Mouse (Mus musculus) cerebellum, adult 11 months (tissue): ENCODE measurements around the gene Tmem207.
"Not testable (repeated sequence)": the region's sequence is repeated elsewhere in the genome, so short reads cannot be mapped to it uniquely, and the experiment has no call there.

Experiments
- DNase-seq: peaks from one replicate; pipeline ENCODE4 v3.0.0; 2022

Gene Tmem207

GRCm38 (mm10) chr16:26526669-26527068 is at the start of gene Tmem207:
Gene Tmem207 (minus strand): TSS chr16:26526769.
- no peak for DNase-seq

GRCm38 (mm10) chr16:26574173-26574572 is 47.6 kb upstream of the Tmem207 start:
- DNase-seq: no peak

- no peak for DNase-seq
Measured at GRCm38 (mm10) chr16:26571836-26572235, 45.3 kb upstream of the Tmem207 start.

- no peak for DNase-seq
Measured at GRCm38 (mm10) chr16:26569387-26569978, 42.9 kb upstream of the Tmem207 start.

- no peak for DNase-seq
Measured at GRCm38 (mm10) chr16:26562771-26563170, 36.2 kb upstream of the Tmem207 start.

DNA sequence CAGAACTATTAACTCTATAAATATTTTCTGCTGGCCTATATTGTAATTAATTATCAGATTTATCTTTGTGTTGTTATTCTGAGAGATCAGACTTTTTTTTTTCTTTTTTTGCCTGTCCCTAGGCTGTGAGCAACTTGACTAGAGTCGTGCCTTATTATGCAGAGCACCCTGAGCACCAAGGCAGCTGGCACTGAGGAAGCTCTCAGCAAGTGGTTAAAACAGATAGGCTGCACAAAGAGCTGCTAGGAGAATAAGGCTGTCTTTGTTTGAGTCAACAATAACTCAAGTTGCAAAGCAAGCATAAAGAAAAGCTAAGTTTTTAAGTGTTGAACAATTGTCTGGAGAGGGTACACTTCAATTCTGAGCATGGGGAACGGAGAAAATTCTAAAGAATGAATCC is 35.2 kb upstream of the Tmem207 start:
- no peak for DNase-seq

GRCm38 (mm10) chr16:26558797-26559196 is 32.2 kb upstream of the Tmem207 start:
- DNase-seq: no peak

DNA sequence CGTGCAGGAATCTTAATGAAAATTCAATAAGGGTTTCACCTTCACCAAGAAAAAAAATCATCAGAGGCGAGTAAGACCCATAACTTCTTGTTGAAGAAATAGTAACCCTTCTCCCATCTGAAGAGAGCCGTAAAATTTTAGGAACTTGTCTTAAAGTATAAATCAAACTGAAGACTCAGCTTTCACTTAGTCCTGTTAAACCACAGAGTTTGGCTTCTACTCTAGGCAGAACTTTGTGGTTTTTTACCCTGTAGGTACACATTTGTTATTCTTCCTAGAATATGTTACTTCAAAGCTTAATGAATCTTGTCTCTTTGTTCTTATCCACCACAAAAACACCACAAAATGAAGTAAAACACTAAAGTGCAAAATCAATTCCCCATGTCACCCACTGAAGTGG is 25.7 kb upstream of the Tmem207 start:
- DNase-seq: no peak

DNA sequence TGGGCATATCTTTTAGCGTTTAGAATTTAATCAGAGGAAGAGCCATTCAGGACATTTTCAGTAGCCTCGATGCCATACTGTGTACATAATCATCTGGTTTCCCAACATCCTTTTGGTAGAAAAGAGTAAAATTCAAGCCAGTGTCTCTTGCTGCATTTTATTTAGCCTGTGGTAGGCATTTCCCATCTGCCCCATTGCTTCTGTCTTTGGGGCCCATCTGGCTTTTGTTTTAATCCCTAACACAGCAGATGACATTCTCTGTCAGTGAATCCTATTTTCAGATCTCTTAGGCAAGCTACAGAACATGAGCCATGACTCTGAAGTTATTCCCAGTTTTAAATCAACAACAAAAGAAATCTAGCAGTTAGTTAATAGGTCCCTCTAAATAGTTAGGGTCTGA is 22.7 kb upstream of the Tmem207 start:
- no peak for DNase-seq

GRCm38 (mm10) chr16:26546879-26547206 is 20.3 kb upstream of the Tmem207 start:
- no peak for DNase-seq

DNA sequence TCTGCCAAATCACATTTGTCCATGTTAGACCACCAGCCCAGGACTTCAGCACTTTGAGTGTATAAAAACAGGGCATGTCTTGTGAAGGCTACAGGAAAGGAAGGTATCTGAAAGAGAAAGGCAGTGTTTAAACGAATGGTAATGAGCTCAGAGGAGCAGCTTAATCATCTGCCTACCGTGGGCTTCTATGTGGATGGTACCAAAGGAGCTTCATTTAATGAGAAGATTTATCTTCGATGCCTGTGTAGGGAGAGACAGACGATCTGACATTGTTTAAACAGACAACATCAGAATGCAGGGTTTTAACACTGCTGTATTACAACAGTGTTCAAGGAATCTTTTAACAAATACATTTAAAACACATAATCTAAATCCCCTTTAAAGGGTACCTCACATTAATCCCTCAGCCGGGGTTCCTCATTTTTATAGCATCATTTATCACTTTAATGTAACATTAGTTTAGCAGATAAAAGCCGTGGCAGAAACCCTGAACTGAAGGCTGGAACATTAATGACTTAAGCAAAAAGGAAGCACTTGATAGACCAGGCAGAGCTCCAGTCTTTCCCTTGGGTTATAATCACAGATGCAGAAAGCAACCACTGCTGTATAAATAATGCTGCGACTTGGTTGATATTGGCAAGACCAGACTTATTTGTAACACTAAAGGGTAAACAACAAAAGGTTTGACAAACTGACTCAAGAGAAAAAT is 19.8 kb upstream of the Tmem207 start:
- DNase-seq: no peak

GRCm38 (mm10) chr16:26532287-26532686 is 5.7 kb upstream of the Tmem207 start:
- DNase-seq: no peak

DNA sequence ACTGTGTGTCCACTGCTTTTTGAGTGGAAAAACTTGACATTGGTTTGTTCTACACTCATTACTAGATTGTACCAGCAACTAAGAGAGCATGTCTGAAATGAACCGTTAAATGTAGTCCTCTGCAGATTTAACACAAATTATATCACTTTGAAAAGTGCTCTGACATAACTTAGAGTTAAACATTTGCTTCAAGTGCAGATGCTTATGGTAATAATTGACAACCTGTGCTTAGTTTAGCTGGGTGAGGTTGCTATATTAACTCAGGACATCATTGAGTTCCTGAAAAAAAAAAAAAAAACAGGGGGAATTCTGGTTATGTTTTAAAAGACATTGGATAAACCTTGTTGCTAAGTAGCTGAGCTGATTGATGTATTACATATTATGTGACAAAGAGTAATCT is 3.9 kb upstream of the Tmem207 start:
- no peak for DNase-seq

DNA sequence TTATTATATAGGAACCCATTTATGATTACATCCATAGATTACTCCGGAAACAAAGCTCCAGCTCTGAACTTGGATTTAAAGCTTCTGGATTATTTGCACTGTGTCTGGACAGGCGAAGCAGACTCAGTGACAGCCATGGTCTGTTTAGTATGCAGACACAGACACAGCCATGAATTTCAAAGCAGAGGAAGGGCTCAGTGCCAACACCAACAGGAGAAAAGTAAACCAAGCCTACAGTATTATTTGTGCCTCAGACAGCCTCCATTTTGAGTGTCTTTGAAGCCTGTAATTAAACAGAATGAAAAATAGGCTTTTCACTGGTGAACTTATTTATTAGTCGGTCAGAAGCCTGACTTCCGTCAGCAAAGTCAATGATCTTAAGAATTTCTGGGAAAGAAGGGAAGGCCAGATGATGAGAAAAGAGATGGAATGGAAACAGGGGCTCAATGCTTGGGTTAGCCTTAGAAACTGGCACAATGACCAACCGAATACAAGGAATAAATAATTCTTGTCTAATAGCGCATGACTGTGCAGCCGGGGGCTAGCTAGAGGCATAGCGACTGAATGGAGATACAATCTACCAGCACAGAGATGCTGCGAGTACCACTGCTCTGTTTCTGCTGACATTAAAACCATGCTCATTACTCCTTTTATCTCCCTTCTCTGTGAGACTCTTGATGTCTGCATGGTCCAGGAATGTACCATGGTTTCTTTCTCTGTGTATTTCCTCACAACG is 1.5 kb upstream of the Tmem207 start:
- DNase-seq: no peak

GRCm38 (mm10) chr16:26525832-26526231 is 737 bp downstream of the Tmem207 start:
- no peak for DNase-seq

- no peak for DNase-seq
Measured at GRCm38 (mm10) chr16:26519596-26519995, 7.0 kb downstream of the Tmem207 start.

DNA sequence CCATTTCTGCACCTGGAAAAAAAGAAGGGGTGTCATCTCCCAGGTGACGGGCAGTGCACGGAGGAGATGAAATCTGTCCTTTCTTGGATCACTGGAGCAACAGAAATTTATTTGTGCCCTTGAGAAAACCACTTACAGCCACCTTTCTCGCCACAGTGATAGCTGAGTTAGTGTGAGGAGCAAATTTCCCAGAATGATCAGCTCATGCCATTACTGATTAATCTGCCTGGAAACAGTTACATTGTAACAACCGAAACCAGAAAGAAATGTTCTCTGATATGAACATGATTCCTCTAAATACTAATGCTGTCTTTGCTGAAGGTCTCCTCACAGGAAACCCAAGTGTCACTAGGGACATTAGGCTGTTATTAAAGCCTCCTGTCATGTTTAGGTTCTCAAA is 21.6 kb downstream of the Tmem207 start:
- no peak for DNase-seq

GRCm38 (mm10) chr16:26500738-26501137 is 25.8 kb downstream of the Tmem207 start:
- no peak for DNase-seq

- not testable (repeated sequence) for DNase-seq
Measured at GRCm38 (mm10) chr16:26499705-26500104, 26.9 kb downstream of the Tmem207 start.

GRCm38 (mm10) chr16:26495721-26496120 is 30.8 kb downstream of the Tmem207 start:
- no peak for DNase-seq

DNA sequence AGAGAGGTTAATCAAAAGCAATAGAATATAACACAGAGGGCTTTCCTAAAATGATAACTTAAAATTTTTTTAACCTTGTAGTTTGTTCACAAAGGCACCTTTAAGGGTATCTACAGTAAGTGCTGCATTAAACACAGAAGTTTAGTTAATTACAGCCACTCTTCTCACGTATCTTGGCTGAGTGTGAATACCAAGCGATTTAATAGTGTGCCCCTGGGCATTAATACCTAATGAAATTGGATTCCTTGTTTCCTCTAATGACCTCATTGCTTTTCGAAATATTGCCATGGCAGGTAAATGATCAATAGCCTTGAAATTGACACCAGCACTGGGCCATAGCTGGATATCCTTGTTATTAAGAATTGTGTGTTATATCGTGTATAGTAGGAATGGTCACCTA is 55.3 kb downstream of the Tmem207 start:
- DNase-seq: no peak

- no peak for DNase-seq
Measured at GRCm38 (mm10) chr16:26466535-26466934, 60.0 kb downstream of the Tmem207 start.

GRCm38 (mm10) chr16:26462835-26463234 is 63.7 kb downstream of the Tmem207 start, which contains the start of gene Cldn16:
Gene Cldn16 (plus strand): TSS chr16:26463135.
- DNase-seq: no peak

- no peak for DNase-seq
Measured at GRCm38 (mm10) chr16:26456182-26456581, 70.4 kb downstream of the Tmem207 start.
